Mouse (Mus musculus): Measurements from ENCODE around the gene Ubqln3. TPM values are rescaled to one million over a fixed set of nuclear protein-coding genes. Genes with fewer than 3 reads are reported as not detected.

Gene Ubqln3
- total RNA-seq (2021) = not detected

DNA sequence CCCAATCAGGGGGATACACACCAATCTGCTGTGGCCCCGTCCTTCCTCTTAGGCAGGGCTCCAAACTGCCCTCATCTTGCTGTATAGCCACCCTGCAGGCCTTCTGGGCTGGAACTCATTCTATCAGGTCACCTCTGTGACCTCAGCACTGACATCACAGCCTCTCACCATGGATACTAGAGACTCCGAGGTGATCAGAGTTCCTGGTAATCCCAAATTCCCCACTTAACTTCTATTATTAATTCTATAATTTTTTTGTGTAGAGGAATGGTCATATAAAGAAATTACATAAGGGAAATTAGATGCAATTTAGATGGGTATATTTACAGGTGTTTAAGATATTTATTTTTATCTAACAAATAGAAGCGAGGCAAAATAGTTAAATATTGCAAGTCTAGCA is at the start of gene Ubqln3:
Ubqln3 (minus strand) TSS at position 101 of the 400 bp plus-strand sequence.
- intact Hi-C loops (cut with DNase I) = no loop called here
- no peak for DNase-seq (ENCODE audit: low spot score)

DNA sequence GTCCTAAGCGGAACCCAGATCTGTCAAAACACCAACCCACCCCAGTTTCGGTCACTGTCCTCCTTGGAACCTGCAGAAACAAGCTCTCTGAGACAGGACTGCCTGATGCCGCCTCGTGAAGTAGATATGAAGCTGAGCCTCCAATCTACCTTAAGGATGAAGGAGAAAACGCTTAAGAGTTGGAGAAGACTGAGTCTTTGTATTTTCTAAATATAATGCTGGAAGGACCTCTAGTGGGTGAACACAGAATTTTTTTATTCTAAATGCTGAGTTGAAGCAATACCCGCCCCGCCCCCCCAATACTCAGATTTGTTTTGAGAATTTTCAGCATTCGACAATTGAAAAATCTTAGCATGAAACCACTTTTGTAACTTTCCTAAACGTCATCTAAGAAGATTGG is 48.2 kb upstream of the Ubqln3 start:
- no peak for DNase-seq (ENCODE audit: low spot score)
- intact Hi-C loops (cut with DNase I) = no loop called here

DNA sequence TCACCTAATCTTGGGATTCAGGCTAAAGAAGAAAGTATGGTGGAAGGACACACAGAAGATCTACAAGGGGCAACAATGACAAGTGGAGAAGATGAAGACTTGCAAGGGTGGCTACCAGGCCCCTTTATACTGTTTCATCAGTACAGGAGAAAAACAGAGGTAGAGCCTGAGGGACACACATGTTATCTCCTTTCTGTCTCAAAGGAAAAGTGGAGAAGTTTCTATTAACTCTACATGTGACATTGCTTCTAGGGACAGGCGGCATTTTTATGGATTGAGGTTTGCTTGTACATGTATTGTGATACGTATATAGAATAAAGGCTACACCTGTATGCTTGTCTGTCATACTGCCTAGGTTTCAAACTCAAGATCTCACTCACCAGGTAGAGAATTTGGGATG is 40.2 kb upstream of the Ubqln3 start, which contains the start of gene Olfr648:
Olfr648 (minus strand) TSS at position 101 of the 400 bp plus-strand sequence.
- intact Hi-C loops (cut with DNase I) = no loop called here
- DNase-seq (ENCODE audit: low spot score) = no peak

DNA sequence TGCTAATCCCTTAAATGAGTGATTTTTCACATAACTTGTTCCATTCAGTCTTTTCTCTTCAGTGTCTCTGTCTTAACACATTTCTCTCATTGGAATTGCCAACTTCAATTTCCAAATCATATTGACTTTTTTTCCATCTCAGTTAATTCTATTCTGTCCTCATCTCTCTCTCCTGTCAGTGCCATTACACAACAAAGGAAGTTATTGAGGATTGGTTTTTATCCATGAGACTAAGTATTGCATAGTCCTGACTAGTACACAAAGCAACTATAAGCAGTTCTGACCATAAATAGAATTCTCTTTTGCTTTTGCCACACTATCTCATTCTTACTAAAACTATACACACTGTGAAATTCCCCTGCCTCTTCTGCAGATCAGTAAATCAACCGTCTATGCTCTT is 36.0 kb upstream of the Ubqln3 start:
- no peak for DNase-seq (ENCODE audit: low spot score)
- intact Hi-C loops (cut with DNase I) = no loop called here

DNA sequence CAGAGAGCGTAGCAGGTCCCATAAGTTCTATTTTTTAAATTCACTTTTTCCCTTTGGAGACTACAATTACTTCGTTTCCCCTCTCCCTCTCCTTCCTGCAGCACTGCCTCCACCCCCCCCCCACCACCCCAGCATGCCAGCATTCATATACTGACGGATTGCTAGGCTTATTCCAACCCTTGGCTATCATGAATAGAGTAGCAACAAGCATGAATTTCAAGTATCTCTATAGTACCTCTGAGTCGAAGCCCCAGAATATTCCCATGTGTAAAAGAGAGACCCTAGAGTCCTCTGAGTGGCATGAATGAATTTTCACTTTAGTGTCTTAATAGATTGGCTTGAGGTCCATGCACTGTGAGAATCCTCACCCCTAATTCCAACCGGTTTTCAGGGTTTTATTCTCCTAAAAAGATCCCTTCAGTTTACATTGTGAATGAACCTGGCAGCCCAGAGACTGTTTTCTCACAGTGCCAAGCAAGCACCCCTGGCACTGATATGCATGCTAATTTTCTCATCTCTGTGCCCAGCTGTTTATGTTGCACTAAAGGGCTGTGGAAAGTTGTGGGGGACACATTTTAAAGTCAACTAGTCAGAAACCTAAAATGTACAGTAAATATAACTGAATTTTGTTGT is 35.5 kb upstream of the Ubqln3 start:
- DNase-seq (ENCODE audit: low spot score) = no peak
- intact Hi-C loops (cut with DNase I) = no loop called here

DNA sequence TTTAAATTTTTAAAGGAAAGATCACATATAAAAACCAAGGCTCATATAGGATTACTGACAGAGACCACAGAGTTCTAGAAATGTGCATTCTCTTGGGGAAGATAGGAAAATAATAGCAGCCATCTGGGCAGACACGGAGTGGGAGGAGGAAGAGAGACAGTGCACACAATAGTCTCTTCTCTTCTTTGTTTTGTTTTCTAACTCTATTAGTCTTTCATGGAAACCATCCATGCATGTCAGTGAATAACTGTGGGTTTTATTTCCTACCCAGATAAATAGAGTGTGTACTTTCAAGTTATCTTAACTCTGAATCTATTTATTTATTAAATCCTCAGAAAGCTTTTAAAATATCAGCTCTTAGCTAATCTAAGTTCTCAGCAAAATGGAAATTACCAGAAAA is 32.0 kb upstream of the Ubqln3 start:
- DNase-seq (ENCODE audit: low spot score) = no peak
- intact Hi-C loops (cut with DNase I) = no loop called here

DNA sequence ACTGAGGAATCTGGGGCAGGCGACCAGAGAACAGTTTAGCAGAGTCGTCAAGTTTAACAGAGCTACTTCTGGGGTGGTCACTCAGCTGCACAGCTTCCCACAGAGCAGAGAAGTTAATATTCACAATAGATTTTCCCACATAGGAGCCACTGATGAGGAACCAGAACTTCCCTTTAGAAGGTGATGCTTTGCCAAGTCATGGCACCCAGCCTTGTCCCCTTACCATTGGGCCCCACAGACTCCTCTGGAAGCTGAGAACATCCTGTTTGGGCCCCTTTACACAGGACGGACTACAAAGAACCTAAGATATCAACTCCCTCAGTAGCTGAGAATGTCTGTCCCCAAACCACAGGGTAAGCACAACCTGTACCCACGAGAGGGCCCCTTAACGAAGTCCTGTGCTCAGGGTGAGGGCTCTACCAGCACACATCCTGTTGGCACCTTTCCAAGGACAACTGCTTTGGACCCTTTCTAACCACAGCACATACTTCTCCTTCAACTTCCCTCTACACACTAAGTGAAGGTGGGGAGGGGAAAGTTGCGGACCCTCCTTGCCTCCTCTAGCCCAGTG is 26.6 kb upstream of the Ubqln3 start:
- intact Hi-C loops (cut with DNase I) = no loop called here
- DNase-seq (ENCODE audit: low spot score) = no peak

DNA sequence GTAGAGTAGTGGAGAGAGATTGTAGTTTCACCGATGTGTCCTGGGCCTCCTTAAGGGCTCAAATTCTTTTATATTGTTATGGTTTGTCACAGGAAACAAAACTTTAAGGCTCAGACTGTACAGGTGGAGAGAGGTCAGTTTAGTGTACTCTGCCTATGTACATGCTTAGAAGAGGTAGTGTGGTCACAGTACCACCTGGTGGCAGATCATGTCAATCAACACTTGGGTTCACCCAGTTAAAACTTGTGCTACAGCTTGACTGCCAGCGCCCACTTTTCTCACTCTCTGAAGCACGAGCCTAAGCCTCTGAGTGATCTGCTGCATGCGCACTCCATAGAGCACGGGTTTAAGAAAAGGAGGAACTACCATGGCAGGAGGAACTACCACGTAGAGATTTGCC is 24.0 kb upstream of the Ubqln3 start:
- DNase-seq (ENCODE audit: low spot score) = no peak

DNA sequence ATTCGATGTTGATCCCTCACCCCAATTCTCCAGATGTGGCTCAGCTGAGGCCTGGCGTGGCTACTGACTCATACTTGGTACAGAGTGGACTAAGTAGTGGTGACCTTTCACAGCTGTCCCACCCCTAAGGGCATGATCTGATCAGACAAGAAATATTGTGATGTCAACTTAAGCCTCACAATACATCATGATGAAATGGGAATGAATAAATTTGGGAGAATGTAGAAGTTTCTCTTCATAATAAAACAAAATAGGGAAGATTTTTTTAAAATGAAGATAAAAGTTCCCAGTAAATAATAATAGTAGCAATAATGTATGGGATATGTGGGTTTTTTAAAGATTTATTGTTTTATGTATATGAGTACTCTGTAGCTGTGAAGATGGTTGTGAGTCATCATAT is 7.4 kb upstream of the Ubqln3 start, which contains the start of gene Ubqlnl:
Ubqlnl (minus strand) TSS at position 101 of the 400 bp plus-strand sequence.
- DNase-seq (ENCODE audit: low spot score) = no peak

More for the DNA sequence above, 24.0 kb upstream of the Ubqln3 start:
- intact Hi-C loops (cut with DNase I) = no loop called here

DNA sequence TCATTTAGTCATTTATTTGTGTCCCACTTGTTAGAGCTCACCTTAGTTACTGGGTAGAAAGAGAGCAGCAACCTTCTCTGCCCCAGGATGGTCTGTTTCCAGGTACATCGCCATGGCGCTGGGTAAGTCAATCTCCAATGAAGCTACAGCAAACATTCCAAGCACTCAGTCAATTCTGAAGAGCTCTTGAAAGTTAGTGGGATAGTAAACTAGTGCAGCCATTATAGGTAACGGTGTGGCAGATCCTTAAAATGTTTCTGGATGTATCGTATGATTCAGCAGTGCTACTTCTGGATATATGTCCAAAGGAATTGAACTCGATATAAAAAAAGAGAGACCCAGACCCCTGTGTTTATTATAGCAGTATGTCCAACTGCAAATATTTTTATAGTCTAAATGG is 5.8 kb downstream of the Ubqln3 start, which contains the start of gene Olfr643:
Olfr643 (minus strand) TSS at position 101 of the 400 bp plus-strand sequence.
- intact Hi-C loops (cut with DNase I) = no loop called here
- DNase-seq (ENCODE audit: low spot score) = no peak

More for the DNA sequence above, 7.4 kb upstream of the Ubqln3 start, which contains the start of gene Ubqlnl:
- intact Hi-C loops (cut with DNase I) = no loop called here

DNA sequence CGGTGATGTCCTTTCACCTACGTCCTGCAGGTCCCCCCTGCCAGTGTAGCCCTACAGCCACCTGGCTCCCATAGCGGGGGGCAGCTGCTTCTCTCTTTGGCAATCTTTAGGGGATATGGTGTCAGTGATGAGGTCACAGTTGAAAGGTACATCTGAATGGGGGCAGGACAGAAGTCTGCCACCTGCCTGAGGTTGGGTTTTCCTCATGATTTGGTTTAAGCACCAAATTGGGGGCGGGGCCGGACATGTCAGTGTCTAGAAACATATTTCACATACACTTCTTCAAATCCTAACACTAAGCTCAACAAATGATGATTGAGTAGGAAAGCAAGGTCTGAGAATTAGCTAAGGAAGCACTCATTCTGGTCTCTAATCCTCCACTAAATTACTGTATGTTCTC is 13.4 kb downstream of the Ubqln3 start, which contains the start of gene Ubqln5:
Ubqln5 (minus strand) TSS at position 101 of the 400 bp plus-strand sequence.
- intact Hi-C loops (cut with DNase I) = no loop called here
- DNase-seq (ENCODE audit: low spot score) = no peak

DNA sequence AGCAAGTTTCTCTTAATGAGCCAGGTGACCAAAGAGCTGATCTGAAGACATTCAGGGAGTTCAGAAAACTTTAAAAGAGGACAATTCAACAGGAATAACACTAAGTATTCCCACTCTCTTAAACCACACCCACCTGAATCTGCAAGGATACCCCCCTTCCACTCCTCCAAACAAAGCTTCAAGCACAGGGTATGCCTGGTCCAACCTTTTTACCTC is 38.4 kb downstream of the Ubqln3 start, which contains the start of gene Olfr646:
Olfr646 (plus strand) TSS at position 117 of the 216 bp plus-strand sequence.
- intact Hi-C loops (cut with DNase I) = no loop called here
- no peak for DNase-seq (ENCODE audit: low spot score)

DNA sequence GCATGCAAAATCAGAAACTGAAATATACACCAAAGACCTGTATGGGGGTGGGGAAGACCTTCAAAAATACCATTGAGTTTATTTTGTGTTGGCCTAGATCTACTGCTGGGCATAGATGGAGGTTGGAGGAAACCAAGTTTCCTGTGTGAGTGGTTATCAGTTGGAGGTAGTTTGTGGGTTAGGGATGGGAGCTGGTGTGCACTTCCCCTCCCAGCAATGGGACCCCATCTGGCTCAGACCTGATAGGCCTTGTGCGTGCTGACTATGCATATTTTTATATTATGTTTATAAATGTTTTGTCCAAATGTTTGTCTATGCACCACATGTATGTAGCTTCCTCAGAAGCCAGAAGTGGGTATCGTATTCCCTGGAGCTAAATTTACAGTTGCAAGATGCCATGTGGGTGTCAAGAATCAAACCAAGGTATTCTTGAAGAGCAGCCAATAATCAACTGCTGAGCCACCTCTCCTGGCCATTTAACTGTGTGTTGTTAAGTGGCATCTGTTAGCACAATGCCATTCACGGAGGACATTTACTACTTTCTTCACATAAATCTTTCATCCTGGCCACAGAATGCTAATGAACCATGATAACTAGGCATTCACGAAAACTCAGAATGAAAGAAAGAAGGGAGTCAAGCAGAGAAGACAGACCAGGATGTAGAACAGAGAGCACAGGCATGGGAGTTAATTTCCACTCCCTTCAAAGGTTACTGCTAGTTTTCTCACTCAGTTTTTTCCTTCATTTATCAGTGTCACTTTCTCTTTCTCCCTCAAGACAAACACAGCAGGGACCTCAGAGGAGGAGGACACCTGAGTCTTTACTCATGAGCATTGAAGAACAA is 38.9 kb downstream of the Ubqln3 start:
- DNase-seq (ENCODE audit: low spot score) = no peak
- intact Hi-C loops (cut with DNase I) = no loop called here

Other genes with a start within 250 kb of the Ubqln3 start
- not detected for gene Olfr64, start 248.8 kb downstream of the Ubqln3 start, total RNA-seq (2021)
- not detected for gene Olfr65, start 239.8 kb downstream of the Ubqln3 start, total RNA-seq (2021)
- not detected for gene Olfr631, start 214.5 kb downstream of the Ubqln3 start, total RNA-seq (2021)
- gene Olfr632, start 208.9 kb downstream of the Ubqln3 start, total RNA-seq (2021) = not detected
- not detected for gene Olfr633, start 198.8 kb downstream of the Ubqln3 start, total RNA-seq (2021)
- not detected for gene Olfr635, start 172.1 kb downstream of the Ubqln3 start, total RNA-seq (2021)
- gene Olfr638, start 144.5 kb downstream of the Ubqln3 start, total RNA-seq (2021) = not detected
- not detected for gene Olfr639, start 126.0 kb downstream of the Ubqln3 start, total RNA-seq (2021)
- not detected for gene Olfr640, start 117.7 kb downstream of the Ubqln3 start, total RNA-seq (2021)
- gene Olfr641, start 107.8 kb downstream of the Ubqln3 start, total RNA-seq (2021) = not detected
- gene Olfr642, start 90.6 kb downstream of the Ubqln3 start, total RNA-seq (2021) = not detected
- not detected for gene 4930516K23Rik, start 81.8 kb downstream of the Ubqln3 start, total RNA-seq (2021)
- not detected for gene Olfr644, start 71.4 kb downstream of the Ubqln3 start, total RNA-seq (2021)
- not detected for gene Olfr645, start 57.8 kb downstream of the Ubqln3 start, total RNA-seq (2021)
- gene Olfr646, start 38.4 kb downstream of the Ubqln3 start, total RNA-seq (2021) = not detected
- gene Ubqln5, start 13.5 kb downstream of the Ubqln3 start, total RNA-seq (2021) = not detected
- gene Olfr643, start 5.9 kb downstream of the Ubqln3 start, total RNA-seq (2021) = not detected
- gene Ubqlnl, start 7.3 kb upstream of the Ubqln3 start, total RNA-seq (2021) = not detected
- not detected for gene Olfm5, start 21.6 kb upstream of the Ubqln3 start, total RNA-seq (2021)
- not detected for gene Olfr648, start 40.1 kb upstream of the Ubqln3 start, total RNA-seq (2021)
- gene Olfr649, start 52.7 kb upstream of the Ubqln3 start, total RNA-seq (2021) = not detected
- under 1 TPM; 0.47 to 0.73 TPM for gene Trim6, start 75.5 kb upstream of the Ubqln3 start, total RNA-seq (2021)
- 1 to 10 TPM; 3.9 to 4.1 TPM for gene Trim34a, start 101.2 kb upstream of the Ubqln3 start, total RNA-seq (2021)
- gene Trim5, start 144.8 kb upstream of the Ubqln3 start, total RNA-seq (2021) = 1 to 10 TPM; 2.2 to 2.3 TPM
- 1 to 10 TPM; 5.7 to 6.3 TPM for gene Trim12a, start 172.2 kb upstream of the Ubqln3 start, total RNA-seq (2021)
- under 1 TPM; 0.39 to 0.48 TPM for gene Trim34b, start 186.2 kb upstream of the Ubqln3 start, total RNA-seq (2021)
- 1 to 10 TPM; 5.0 to 5.2 TPM for gene Trim12c, start 210.1 kb upstream of the Ubqln3 start, total RNA-seq (2021)
- not detected for gene Trim30b, start 226.6 kb upstream of the Ubqln3 start, total RNA-seq (2021)

All from heart, postnatal 25 days (tissue).